In the genomic region with DNA sequence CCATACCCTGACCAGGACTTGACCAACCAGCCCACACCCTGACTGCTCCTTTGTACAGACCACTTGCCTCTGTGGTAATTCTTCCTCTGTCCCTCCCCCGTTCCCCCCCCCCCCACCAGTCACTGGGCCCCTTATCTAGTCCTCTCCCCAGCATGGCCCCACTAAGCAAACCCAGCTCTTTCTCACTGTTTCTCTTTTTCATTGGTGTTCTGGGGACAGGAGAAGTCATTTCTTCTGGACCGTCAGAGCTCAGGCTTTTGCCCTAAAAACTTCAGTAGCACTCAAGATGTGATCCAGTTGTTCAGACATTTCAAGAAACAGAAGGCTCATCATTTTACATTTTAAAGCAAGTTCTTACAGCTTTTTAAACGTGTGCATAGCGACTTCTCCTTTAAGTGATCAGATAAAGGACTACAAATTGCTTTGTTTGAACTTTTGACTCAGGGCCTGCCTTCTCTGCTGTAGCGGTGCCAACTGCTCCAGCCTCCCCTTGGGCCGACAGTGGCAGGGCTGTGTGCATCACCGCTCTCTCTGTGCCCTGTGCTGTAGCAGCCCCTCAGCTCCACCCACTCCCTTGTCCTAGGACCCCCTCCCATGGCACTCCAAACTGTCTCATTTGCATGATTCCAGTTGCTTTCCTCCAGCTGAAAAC, we compare ENCODE assay signal across 10 mouse cellular contexts. TPM values are rescaled to one million over a fixed set of nuclear protein-coding genes. Genes with fewer than 3 reads are reported as not detected.
DNase-seq lines count a peak whose midpoint lies in the region; ATAC-seq and TF ChIP-seq lines count a peak whose summit lies in the region.
"Had no signal": no experiment of that assay in that cellular context is flagged by ENCODE, and none has a peak within 500 bp of the region (broad histone marks: within the 10 kb centered on the region; RNA-seq: fewer than 3 reads in every experiment).

No protein-coding gene starts in this region.

- no peaks in the 10 kb centered on the region for H3K27me3 ChIP-seq in embryonic facial prominence, embryonic 11.5 days (ENCODE audit: control insufficient read depth, insufficient read depth, low read length)
- no peaks in the 10 kb centered on the region for H3K27me3 ChIP-seq in embryonic facial prominence, embryonic 10.5 days (replicated peaks; ENCODE audit: low read depth, poor library complexity, severe bottlenecking)
- no peaks in the 10 kb centered on the region for H3K27me3 ChIP-seq in lung, embryonic 16.5 days (ENCODE audit: control insufficient read depth, insufficient read depth, low read depth, low read length)
- H3K27me3 ChIP-seq in heart, postnatal 0 days (ENCODE audit: control insufficient read depth, insufficient read depth, low read length), result no peaks in the 10 kb centered on the region
- H3K27me3 ChIP-seq in myocyte (ENCODE audit: control insufficient read depth, insufficient read depth, insufficient read length), result no peaks in the 10 kb centered on the region
- H3K27me3 ChIP-seq: neural tube, embryonic 13.5 days had no signal

- no peaks in the 10 kb centered on the region for H3K4me1 ChIP-seq in embryonic facial prominence, embryonic 11.5 days (ENCODE audit: control insufficient read depth, insufficient read depth, low read length)
- H3K4me1 ChIP-seq in embryonic facial prominence, embryonic 10.5 days, result peaks cover 7% of the 10 kb centered on the region
- H3K4me1 ChIP-seq in lung, embryonic 16.5 days (replicated peaks; ENCODE audit: control insufficient read depth, insufficient read depth, low read length), result peaks cover 8% of the 10 kb centered on the region
- H3K4me1 ChIP-seq in heart, postnatal 0 days (ENCODE audit: control insufficient read depth, insufficient read depth), result no peaks in the 10 kb centered on the region
- H3K4me1 ChIP-seq: neural tube, embryonic 13.5 days had no signal

- TF ChIP-seq POLR2A in myocyte (IDR thresholded peaks at IDR 0.05; ENCODE audit: insufficient read length, low read depth), result peak; percentile 18

- 0 out of 2 replicates have a peak overlapping the region, but pooled peaks have one; percentile 35 for H3K27ac ChIP-seq in embryonic facial prominence, embryonic 11.5 days (replicated peaks; ENCODE audit: low read depth, low read length)
- H3K27ac ChIP-seq in embryonic facial prominence, embryonic 10.5 days (replicated peaks), result no peak overlapping the region; the same call in 1 of the 2 replicates
- no peak overlapping the region for H3K27ac ChIP-seq in lung, embryonic 16.5 days (ENCODE audit: low read length)
- peak overlapping the region; percentile 23; the same call in 1 of the 2 replicates for H3K27ac ChIP-seq in heart, postnatal 0 days (ENCODE audit: low read depth)
- H3K27ac ChIP-seq: neural tube, embryonic 13.5 days had no signal

- no peak for TF ChIP-seq CTCF in heart, postnatal 0 days (IDR thresholded peaks at IDR 0.05; ENCODE audit: low read depth)

- TF ChIP-seq EP300 in heart, postnatal 0 days (IDR thresholded peaks at IDR 0.05; ENCODE audit: low read depth), result no peak

- 56% methylated on average over 7 of the region's 7 CpGs for WGBS in embryonic facial prominence, embryonic 11.5 days
- WGBS in embryonic facial prominence, embryonic 10.5 days, result 53% methylated on average over 7 of the region's 7 CpGs
- WGBS in lung, embryonic 16.5 days, result 13% methylated on average over 7 of the region's 7 CpGs
- WGBS in heart, postnatal 0 days, result 28% methylated on average over 7 of the region's 7 CpGs

- no peak for ATAC-seq in embryonic facial prominence, embryonic 11.5 days (replicated peaks; ENCODE audit: insufficient number of reproducible peaks, low FRiP score, low TSS enrichment, low read depth)
- 0 out of 2 replicates have a peak, but pooled peaks have one; percentile 17 for ATAC-seq in lung, embryonic 16.5 days (ENCODE audit: low read depth)
- ATAC-seq in heart, postnatal 0 days (ENCODE audit: insufficient read depth, low read depth), result no peak
- ATAC-seq in cerebellum, adult (ENCODE audit: insufficient number of reproducible peaks, low FRiP score, low TSS enrichment), result no peak

- no peaks in the 10 kb centered on the region for H3K9me3 ChIP-seq in embryonic facial prominence, embryonic 11.5 days (replicated peaks; ENCODE audit: control insufficient read depth, low read length)
- no peaks in the 10 kb centered on the region for H3K9me3 ChIP-seq in embryonic facial prominence, embryonic 10.5 days
- 0 out of 2 replicates have a peak, but pooled peaks cover 2% of the 10 kb centered on the region for H3K9me3 ChIP-seq in lung, embryonic 16.5 days (ENCODE audit: control insufficient read depth, low read length)
- no peaks in the 10 kb centered on the region for H3K9me3 ChIP-seq in heart, postnatal 0 days (replicated peaks; ENCODE audit: control insufficient read depth, low read length)
- H3K9me3 ChIP-seq: neural tube, embryonic 13.5 days had no signal

- H3K4me3 ChIP-seq in embryonic facial prominence, embryonic 11.5 days (ENCODE audit: low read depth, low read length), result no peak overlapping the region
- H3K4me3 ChIP-seq in embryonic facial prominence, embryonic 10.5 days, result no peak overlapping the region
- H3K4me3 ChIP-seq in lung, embryonic 16.5 days (ENCODE audit: low read length), result no peak overlapping the region
- no peak overlapping the region for H3K4me3 ChIP-seq in heart, postnatal 0 days (ENCODE audit: low read depth, low read length)
- no peak overlapping the region for H3K4me3 ChIP-seq in myocyte
- H3K4me3 ChIP-seq: neural tube, embryonic 13.5 days had no signal

- no peaks in the 10 kb centered on the region for H3K79me2 ChIP-seq in myocyte (ENCODE audit: control insufficient read depth, insufficient read depth)

- no peak overlapping the region for H3K9ac ChIP-seq in embryonic facial prominence, embryonic 11.5 days (replicated peaks; ENCODE audit: low read length)
- no peak overlapping the region for H3K9ac ChIP-seq in lung, embryonic 16.5 days (ENCODE audit: low read length)
- H3K9ac ChIP-seq in heart, postnatal 0 days (replicated peaks; ENCODE audit: low read depth, low read length), result no peak overlapping the region
- H3K9ac ChIP-seq: neural tube, embryonic 13.5 days had no signal

- H3ac ChIP-seq in myocyte (ENCODE audit: control insufficient read depth, insufficient read length), result no peak overlapping the region

- no peaks in the 10 kb centered on the region for H3K36me3 ChIP-seq in embryonic facial prominence, embryonic 11.5 days (replicated peaks; ENCODE audit: control insufficient read depth, insufficient read depth, low read depth, low read length)
- H3K36me3 ChIP-seq in embryonic facial prominence, embryonic 10.5 days (replicated peaks), result no peaks in the 10 kb centered on the region
- no peaks in the 10 kb centered on the region for H3K36me3 ChIP-seq in lung, embryonic 16.5 days (ENCODE audit: control insufficient read depth, insufficient read depth, low read length)
- H3K36me3 ChIP-seq in heart, postnatal 0 days (replicated peaks; ENCODE audit: control insufficient read depth, insufficient read depth, low read length), result no peaks in the 10 kb centered on the region
- H3K36me3 ChIP-seq in myocyte (ENCODE audit: control insufficient read depth, insufficient read depth), result no peaks in the 10 kb centered on the region
- H3K36me3 ChIP-seq: neural tube, embryonic 13.5 days had no signal

- H3K4me2 ChIP-seq in embryonic facial prominence, embryonic 11.5 days (ENCODE audit: low read depth, low read length), result no peak overlapping the region
- no peak overlapping the region for H3K4me2 ChIP-seq in lung, embryonic 16.5 days (ENCODE audit: low read depth, low read length)
- no peak overlapping the region for H3K4me2 ChIP-seq in heart, postnatal 0 days (ENCODE audit: low read depth, low read length)
- peak overlapping the region; percentile 77 for H3K4me2 ChIP-seq in myocyte (ENCODE audit: low read depth)
- H3K4me2 ChIP-seq: neural tube, embryonic 13.5 days had no signal

- DNase-seq in embryonic facial prominence, embryonic 11.5 days (ENCODE audit: low spot score), result no peak
- DNase-seq in embryonic facial prominence, embryonic 10.5 days (ENCODE audit: low spot score), result no peak
- DNase-seq in lung, adult 18-20 months, result no peak
- DNase-seq in heart, postnatal 0 days (ENCODE audit: low spot score), result no peak
- no peak for DNase-seq in right cerebral cortex, adult 18-20 months
- DNase-seq: gastrocnemius, postnatal 36 days had no signal

TF ChIP-seq in myocyte, 11 proteins besides CTCF, POLR2A, EP300 and RAD21:
- TF ChIP-seq CEBPB (IDR thresholded peaks at IDR 0.05; ENCODE audit: insufficient read depth, poor library complexity, severe bottlenecking), result no peak

RNA-seq across cellular contexts. Expression of gene Wdr26, which starts 34.8 kb away (rescaled TPM):
- polyA plus RNA-seq in embryonic facial prominence, embryonic 11.5 days (2014; fragmentation: Nextera tagmentation; extraction: Ambion mirVana), result 28.2 and 32.6 TPM in 2 replicates
- polyA plus RNA-seq in embryonic facial prominence, embryonic 10.5 days (2016; fragmentation: Nextera tagmentation; extraction: Ambion mirVana), result 30.3 and 30.9 TPM in 2 replicates
- 30.0 and 30.2 TPM in 2 replicates for polyA plus RNA-seq in lung, embryonic 16.5 days (2015; fragmentation: Nextera tagmentation; extraction: Ambion mirVana)
- 37.4 and 46.2 TPM in 2 replicates for total RNA-seq in heart, postnatal 0 days (2014; rRNA removed; ENCODE audit: low replicate concordance)
- 34.8 and 38.6 TPM in 2 replicates for polyA plus RNA-seq in heart, postnatal 0 days (2015; fragmentation: Nextera tagmentation; extraction: Ambion mirVana)
- 47.7 TPM for polyA plus RNA-seq in myocyte (2012; fragmentation: generic; extraction: Trizol)

Comparison
In these comparisons a context has a peak if more than half of its experiments do, and no peak if none do; other contexts are left out.
1. H3K27ac ChIP-seq: peak in embryonic facial prominence, embryonic 11.5 days (single experiment) and heart, postnatal 0 days (single experiment); none in embryonic facial prominence, embryonic 10.5 days (single experiment) and lung, embryonic 16.5 days (single experiment).